Mouse (Mus musculus): Measurements from ENCODE around the gene AC124502.3. TPM values are rescaled to one million over a fixed set of nuclear protein-coding genes. Genes with fewer than 3 reads are reported as not detected.
A peak's percentile ranks its signal among the peaks of the same experiment; 100 is the strongest.

AC124502.3 gene
- polyA plus RNA-seq, 1 experiment, result 2.8 TPM

DNA sequence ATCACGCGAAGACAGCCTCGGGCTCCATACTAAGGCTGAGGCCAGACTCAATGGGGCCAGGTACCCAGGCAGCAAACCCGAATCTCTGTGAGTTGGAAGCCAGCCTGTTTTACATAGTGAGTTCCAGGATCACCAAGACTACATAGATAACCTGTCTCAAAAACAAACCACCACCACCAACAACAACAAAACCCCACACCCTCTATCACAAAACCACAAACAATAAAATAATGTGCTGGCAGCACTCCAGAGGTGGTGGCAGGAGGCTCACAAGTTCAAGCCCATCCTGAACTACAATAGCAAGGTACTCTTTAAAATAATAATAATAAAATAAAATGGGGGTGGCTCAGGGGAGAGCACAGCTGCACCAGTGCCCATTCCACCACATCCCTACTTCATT lies 2.1 kb upstream of the AC124502.3 start:
- no peak for TF ChIP-seq CTCF (IDR thresholded peaks at IDR 0.05; ENCODE audit: borderline replicate concordance, extremely low read depth, insufficient read depth, insufficient read length)
- TF ChIP-seq POLR2A (IDR thresholded peaks at IDR 0.05; ENCODE audit: borderline replicate concordance, extremely low read depth, insufficient read depth, insufficient read length, poor library complexity, severe bottlenecking), result no peak
- no peak for DNase-seq (ENCODE audit: low read depth)

DNA sequence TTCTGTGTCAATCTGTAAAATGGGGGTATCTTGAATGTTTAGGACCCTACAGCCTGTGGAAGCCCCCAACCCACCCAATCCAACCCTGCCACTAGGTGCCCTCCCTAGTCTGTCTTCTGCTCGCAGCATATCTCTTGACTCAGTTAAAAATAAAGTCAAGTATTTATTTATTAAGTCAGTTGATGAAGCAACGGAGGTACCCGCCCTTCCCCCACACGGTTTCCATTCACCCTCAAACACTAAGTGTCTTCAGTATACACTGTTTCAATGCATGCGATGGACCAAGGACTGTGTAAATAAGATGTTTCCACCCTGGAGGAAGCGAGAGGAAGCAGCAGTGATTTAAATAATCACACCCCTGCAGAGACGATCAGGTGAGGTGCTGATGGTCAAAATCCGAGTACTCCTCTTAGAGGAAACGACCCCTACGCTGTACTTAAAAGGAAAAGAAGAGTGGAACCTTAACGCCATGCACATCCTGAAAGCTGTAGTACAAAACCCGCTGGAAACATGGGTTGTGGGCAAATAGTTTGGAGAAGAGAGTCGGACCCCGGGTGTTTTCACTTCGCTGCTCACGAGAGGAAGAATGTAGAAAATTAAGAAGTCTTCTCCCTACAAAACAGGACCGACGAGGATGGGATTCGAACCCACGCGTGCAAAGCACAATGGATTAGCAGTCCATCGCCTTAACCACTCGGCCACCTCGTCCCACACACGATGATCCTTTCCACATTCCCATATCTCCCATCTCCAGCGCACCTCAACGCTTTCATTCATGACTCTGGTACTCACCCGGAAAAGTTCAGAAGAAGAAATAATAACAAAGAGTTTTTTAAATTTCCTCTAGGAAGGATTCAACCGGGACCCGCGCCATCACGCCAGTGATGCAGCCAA lies 766 bp upstream of the AC124502.3 start:
- DNase-seq (ENCODE audit: low read depth), result peak; percentile 93
- TF ChIP-seq CTCF (IDR thresholded peaks at IDR 0.05; ENCODE audit: borderline replicate concordance, extremely low read depth, insufficient read depth, insufficient read length), result no peak
- TF ChIP-seq POLR2A (IDR thresholded peaks at IDR 0.05; ENCODE audit: borderline replicate concordance, extremely low read depth, insufficient read depth, insufficient read length, poor library complexity, severe bottlenecking), result no peak

DNA sequence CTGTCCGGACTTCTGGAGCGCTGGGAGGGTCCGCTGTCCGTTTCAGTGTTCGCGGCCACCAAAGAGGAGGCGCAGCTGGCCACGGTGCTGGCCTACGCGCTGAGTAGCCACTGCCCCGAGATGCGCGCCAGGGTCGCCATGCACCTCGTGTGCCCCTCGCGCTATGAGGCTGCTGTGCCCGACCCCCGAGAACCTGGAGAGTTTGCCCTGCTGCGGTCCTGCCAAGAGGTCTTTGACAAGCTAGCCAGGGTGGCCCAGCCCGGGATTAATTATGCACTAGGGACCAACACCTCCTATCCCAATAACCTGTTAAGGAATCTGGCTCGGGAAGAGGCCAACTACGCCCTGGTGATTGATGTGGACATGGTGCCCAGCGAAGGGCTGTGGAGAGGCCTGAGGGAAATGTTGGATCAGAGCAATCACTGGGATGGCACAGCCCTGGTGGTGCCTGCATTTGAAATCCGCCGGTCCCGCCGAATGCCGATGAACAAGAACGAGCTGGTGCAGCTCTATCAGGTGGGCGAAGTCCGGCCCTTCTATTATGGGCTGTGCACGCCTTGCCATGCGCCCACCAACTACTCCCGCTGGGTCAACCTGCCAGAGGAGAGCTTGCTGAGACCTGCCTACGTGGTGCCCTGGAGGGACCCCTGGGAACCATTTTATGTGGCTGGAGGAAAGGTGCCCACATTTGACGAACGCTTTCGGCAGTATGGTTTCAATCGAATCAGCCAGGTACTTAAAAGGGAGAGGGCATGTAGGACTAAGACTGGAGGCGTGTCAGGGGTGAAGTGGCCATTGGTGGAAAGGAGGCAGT lies 817 bp downstream of the AC124502.3 start:
- no peak for TF ChIP-seq POLR2A (IDR thresholded peaks at IDR 0.05; ENCODE audit: borderline replicate concordance, extremely low read depth, insufficient read depth, insufficient read length, poor library complexity, severe bottlenecking)
- DNase-seq (ENCODE audit: low read depth), result no peak

DNA sequence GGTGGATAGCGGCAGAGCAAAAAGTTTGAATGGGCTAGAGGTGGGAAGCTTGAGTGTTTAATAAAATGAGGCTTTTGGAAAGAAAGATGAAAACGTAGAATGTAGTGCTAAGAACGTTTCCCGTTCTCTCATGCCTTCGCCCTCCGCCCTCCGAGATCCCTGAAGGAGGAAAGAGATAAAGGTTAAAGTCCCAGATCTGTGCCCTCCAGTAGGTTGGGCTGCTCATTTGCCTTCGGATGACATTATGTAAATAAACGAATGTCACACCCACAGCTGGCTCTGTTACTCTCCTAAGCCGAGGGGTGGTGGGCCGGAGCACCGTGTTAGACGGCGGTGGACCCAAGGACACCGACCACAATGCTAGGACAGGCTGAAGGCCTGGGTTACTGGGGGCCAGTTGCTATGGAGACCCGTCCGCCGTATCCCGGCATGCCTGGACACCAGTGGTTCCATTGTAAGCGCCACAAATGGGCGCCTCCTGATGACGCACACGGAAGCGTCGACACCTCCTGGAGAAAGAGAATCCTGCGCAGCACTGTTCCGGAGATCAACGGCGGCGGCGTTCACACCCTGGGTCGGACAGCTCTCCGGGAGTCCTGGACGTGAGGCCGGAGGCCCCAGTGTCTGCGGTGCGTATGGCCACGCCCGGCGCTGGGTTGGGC lies 2.3 kb downstream of the AC124502.3 start, which contains the start of gene Brms1:
Gene Brms1, plus strand, starts transcription at position 493 of the 662 bp plus-strand sequence.
- TF ChIP-seq POLR2A (IDR thresholded peaks at IDR 0.05; ENCODE audit: borderline replicate concordance, extremely low read depth, insufficient read depth, insufficient read length, poor library complexity, severe bottlenecking) (peak; percentile 10; the same call in 1 of the 2 replicates), CTCF (IDR thresholded peaks at IDR 0.05; ENCODE audit: borderline replicate concordance, extremely low read depth, insufficient read depth, insufficient read length) (no peak)
- peak; percentile 98 for DNase-seq (ENCODE audit: low read depth)

DNA sequence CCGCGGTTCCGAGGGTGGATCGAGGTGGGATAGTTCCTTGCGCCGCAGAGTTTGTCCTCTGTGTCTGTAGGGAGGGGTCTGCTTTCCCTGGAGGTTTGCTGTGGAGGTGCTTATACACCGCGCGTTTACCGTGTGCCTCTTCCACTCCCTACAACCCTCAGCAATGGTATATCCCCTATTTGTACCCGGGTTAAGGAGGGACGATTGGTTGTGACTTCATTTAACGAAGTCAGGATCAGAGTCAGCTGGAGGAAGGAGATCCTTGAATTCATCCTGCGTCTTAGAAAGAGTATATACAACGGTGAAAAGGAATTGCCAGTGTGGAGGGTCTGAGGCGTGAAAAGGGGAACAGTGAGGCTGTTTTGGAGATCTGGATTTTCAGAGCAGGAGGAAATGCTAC lies 2.9 kb downstream of the AC124502.3 start:
- TF ChIP-seq POLR2A (IDR thresholded peaks at IDR 0.05; ENCODE audit: borderline replicate concordance, extremely low read depth, insufficient read depth, insufficient read length, poor library complexity, severe bottlenecking) (no peak), CTCF (IDR thresholded peaks at IDR 0.05; ENCODE audit: borderline replicate concordance, extremely low read depth, insufficient read depth, insufficient read length) (no peak)

DNA sequence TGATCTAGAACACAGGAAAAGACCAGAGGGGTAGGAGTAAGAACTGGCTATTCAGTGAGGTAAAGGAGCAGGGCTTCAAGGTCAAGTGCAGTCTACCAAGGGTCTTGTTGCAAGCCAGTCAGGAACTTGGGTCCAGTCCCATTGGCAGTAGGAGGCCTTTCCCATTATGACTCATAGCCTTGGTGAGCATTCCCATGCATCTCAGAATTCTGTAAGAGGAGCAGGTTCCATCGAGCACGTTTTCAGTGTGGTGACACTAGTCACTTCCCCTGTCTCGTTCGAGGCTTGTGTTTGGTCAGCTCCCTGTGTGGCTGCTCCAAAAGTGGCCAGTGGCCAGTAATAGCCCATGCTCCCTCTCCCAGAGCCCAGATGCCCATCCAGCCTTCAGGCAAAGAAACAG lies 6.8 kb downstream of the AC124502.3 start:
- TF ChIP-seq POLR2A (IDR thresholded peaks at IDR 0.05; ENCODE audit: borderline replicate concordance, extremely low read depth, insufficient read depth, insufficient read length, poor library complexity, severe bottlenecking), result no peak
- TF ChIP-seq CTCF (IDR thresholded peaks at IDR 0.05; ENCODE audit: borderline replicate concordance, extremely low read depth, insufficient read depth, insufficient read length), result no peak
- DNase-seq (ENCODE audit: low read depth), result no peak

More for the DNA sequence above, 2.9 kb downstream of the AC124502.3 start:
- DNase-seq (ENCODE audit: low read depth), result no peak

DNA sequence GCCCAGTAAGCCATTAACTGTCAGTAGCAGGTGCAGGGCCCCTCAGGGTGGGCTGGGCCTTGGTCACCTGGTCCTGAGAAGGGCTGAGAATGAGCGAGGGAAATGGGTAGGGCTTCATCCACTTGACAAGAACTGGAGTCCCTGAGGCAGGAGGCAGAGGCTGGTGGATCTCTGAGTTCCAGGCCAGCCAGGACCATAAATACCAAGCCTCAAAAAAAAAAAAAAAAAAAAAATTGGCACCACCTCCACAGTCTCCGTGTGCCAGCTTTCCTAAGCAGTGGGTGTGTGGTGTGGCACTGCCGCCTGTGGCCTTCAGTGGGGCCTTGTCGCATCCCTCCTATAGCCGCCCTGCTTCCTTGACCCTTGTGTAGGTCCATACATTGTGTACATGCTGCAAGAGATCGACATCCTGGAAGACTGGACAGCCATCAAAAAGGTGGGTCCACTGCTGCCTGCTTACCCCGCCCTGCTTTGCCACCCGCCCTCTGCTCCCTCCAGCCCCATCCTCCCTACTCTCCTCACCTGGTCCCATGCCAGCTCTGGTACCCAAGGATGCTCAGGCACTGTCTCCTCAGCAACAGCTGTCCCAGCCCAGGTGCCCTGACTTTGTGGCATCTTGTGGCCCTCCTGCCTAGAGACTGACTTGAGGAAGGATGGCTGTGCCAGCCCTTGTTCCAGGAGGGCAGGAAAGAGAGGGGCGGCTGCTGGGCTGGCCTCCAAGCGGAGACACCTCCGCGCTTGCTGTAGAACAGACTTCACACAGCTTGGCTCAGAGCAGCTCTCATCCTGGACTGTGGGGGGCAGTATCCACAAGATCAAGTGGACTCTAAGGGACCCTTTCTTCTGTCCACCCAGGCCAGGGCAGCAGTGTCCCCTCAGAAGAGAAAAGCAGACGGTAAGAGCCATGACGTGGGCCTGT lies 9.7 kb downstream of the AC124502.3 start:
- no peak for TF ChIP-seq POLR2A (IDR thresholded peaks at IDR 0.05; ENCODE audit: borderline replicate concordance, extremely low read depth, insufficient read depth, insufficient read length, poor library complexity, severe bottlenecking)
- TF ChIP-seq CTCF (IDR thresholded peaks at IDR 0.05; ENCODE audit: borderline replicate concordance, extremely low read depth, insufficient read depth, insufficient read length), result no peak
- no peak for DNase-seq (ENCODE audit: low read depth)

DNA sequence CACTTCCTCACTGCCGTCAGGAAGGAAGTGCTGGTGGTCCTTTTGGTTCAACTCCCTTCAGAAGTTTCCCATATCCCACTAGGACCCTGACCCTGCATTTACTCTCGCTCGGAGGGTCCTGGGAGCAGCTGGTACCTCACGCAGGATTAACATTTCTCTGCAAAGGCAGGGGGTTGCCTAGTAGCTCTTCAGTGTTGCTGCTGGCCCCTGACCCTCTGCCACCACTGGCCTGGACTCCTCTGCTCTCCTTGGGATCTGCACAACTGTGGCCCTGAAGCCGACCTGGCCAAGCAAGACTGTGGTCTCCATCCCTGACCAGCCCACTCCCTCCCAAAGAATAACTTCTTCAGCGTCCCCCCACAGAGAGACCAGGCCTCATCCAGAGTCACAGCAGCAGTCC lies 10.6 kb downstream of the AC124502.3 start:
- TF ChIP-seq CTCF (IDR thresholded peaks at IDR 0.05; ENCODE audit: borderline replicate concordance, extremely low read depth, insufficient read depth, insufficient read length), result no peak
- no peak for TF ChIP-seq POLR2A (IDR thresholded peaks at IDR 0.05; ENCODE audit: borderline replicate concordance, extremely low read depth, insufficient read depth, insufficient read length, poor library complexity, severe bottlenecking)
- DNase-seq (ENCODE audit: low read depth), result no peak

DNA sequence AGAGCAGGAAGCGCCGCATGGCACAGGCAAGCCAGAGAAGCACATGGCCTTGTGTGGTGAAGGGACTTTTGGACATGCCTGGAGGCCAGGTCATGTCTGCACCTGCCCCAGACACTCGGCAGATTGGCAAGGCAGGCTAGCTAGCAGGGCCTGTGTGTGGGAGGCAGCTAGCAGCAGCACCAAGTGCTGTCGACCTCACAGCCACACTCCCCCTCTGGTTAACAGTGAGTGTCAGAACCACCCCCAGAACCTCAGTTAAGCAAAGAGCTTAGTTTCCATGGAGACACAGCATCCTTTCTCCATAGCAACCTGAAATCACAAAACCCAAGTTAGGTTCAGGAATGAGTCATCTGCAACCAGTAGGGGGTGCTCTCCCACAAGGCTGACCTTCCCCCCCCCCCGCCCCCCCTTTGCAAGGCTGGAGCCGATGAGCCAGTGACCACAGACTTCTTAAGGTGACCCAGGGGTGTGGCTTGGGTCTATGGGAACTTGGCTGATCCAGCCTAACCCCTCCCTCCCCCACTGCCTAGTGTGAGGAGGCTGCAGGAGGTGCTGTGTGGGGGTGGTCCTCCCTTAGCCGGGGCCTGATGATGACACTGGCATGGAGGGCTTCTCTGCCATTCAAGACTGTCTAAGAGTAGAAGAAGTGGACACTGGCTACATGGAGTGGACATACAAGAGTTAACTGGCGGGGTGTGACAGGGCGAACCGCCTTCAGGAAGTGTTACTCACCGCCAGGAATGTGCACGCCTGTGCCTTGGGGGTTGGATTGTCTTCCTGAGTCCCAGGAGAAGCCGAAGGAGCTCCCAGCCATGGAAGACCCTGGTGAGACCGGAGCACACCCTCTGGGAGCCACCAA lies 11.6 kb downstream of the AC124502.3 start, which contains the start of gene Rin1:
Gene Rin1, plus strand, starts transcription at position 435 of the 859 bp plus-strand sequence.
- peak; percentile 74 for DNase-seq (ENCODE audit: low read depth)
- no peak for TF ChIP-seq POLR2A (IDR thresholded peaks at IDR 0.05; ENCODE audit: borderline replicate concordance, extremely low read depth, insufficient read depth, insufficient read length, poor library complexity, severe bottlenecking)
- TF ChIP-seq CTCF (IDR thresholded peaks at IDR 0.05; ENCODE audit: borderline replicate concordance, extremely low read depth, insufficient read depth, insufficient read length), result peak; percentile 38; the same call in 1 of the 2 replicates

Data from brain, embryonic 14.5 days (tissue).